Mouse (Mus musculus): Measurements from ENCODE around the gene Poc1b.
"Not testable (repeated sequence)": the region's sequence is repeated elsewhere in the genome, so short reads cannot be mapped to it uniquely, and the experiment has no call there.

Gene Poc1b

DNA sequence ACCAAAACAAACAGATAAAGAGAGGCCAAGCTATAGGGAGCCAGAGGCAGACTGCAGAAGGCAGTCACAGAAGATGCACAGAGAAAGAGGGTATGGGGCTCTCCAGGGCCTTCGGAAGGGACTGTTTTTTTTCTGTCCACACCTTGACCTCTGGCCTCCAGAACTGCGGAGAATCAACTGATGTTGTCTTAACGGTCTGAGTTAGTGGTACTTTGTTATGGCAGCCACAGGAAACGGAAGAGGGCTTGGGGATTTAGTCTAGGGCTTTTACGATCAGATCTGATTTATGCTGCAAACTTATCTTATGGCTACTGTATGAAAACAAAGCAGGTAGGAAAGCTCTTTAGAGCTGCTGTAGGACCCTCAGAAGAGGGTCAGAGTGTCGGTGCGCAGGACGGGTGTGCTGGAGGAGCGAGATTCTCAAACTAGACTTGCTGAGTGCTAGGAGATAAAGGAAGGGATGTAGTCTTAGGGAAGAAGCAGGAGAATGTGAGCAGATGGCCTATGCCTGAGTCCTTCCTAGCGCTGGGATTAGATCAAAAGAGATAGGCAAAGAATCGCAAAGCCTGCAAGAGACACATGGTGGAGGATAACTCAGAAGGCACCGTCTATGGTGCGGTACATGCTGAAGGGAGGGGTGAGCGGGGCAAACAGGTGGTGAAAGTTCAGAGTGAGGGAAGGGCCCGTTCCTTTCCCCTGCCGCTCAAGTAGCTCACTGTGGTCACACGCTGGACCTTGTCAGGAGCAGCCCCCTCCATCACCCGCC lies 8.8 kb downstream of the Poc1b start:
- no peak for DNase-seq

DNA sequence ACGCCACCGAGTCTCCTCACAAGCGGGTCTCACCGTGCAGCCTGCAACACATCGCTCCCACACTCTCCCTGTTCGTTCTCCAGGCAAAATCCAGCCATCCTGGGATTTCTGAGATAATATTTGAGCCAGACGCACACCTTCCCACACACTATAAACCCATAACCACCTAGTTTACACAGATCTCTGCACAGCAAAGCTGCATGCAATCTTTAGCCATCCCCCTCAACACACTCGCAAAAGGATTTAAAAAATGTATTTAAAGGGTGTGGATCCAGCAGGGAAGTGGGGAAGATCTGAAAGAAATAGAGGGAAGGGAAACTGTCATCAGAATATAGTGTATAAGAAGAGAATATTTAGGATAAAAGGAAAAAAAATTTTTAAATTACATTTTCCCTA lies 9.4 kb downstream of the Poc1b start:
- DNase-seq = no peak

DNA sequence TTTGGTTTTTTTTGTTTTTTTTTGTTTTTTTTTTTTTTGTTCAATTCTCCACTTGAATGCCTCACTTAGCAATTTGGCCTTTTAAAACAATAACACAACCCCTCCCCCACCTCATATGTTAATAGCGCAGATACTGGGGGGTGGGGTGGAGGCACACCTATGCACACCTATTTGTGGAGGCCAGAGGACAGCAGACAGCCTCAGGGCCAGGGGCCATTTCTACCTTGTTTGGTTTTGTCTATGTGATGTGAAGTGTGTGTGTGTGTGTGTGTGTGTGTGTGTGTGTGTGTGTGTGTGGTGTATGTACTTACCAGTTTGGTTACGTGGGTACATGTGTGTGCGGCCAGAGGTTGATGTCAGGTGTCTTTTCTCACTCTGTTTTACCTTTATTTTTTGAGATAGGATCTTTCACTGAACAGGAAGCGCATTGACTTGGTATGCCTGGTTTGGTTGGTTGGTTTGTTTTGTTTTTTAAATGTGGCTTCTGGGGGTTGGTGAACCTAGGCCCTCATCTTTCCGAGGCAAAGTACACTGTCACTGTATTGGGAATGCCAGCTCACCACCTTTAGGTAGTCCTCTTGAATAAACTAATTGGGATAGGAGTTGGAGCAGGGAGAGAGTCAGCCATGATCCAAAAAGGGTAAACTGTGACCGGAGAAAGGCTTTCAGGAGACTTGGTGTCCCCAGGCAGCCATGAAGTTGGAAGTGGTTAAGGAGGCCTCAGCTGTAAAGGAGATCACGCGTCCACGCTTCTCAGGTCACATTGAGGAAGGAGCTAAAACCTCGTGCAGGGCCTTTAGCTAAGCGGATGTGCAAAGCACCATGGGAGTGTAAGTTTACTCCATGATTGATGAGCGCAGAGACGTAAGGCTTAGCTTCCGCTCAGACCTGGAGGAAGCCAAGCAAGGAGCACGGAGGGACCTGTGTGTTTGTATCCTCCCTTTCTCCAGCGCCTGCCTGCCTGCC lies 10.1 kb downstream of the Poc1b start:
- DNase-seq = no peak

DNA sequence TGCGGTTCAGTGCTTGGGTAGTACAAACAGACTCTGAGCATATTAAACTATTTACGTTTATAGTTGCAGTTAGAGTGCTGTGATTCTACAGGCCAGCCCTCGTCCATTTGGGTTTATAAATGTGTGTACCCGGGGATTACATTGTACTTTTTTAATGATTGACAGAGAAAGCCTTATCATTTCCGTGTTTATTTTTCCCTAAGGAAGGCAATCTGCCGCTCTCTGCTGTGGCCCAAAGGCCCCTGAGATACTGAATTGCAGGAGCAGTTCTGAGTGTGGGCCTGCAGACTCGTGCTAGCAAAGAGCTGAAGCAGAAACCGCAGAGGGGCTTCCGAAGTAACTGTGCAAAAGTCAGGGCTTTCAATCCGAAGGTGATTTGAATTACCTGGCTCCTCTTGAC lies 11.0 kb downstream of the Poc1b start:
- no peak for DNase-seq

DNA sequence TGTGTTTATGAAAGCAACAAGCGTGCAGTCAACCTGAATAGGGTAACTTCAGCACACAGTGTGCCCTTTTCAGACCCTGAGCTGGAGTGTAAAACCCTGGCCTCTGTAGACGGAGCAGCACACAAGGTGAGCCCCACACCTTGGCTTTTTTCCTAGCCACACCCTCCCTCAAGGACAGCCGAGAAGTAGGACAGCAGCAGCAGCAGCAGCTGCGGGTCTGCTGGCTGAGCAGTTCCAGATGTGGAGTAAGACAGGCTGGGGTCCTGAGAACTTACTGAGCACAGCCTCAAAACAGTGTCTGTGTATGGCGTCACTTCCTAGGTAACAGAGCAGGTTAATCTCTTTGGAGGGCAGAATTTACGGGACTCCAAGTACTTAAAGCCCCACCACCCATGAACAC lies 11.9 kb downstream of the Poc1b start:
- no peak for DNase-seq

DNA sequence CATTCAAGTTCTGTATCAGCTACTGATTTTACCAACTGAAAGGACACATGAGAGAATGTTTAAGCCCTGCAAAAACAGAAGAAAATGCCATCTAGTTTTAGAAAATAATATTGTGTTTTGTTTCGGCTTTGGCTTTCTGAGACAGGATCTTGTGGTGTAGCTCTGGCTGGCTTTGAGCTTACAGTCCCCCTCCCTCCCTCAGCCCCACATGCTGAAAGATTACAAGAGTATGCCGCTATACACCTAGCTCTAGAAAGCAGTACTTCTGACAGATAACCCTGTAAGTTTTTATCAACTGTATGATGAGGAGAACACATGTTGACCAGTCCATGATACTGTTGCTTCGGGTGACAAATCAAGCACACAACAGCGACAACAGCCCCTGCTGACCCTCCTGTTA lies 12.6 kb downstream of the Poc1b start:
- DNase-seq = no peak

DNA sequence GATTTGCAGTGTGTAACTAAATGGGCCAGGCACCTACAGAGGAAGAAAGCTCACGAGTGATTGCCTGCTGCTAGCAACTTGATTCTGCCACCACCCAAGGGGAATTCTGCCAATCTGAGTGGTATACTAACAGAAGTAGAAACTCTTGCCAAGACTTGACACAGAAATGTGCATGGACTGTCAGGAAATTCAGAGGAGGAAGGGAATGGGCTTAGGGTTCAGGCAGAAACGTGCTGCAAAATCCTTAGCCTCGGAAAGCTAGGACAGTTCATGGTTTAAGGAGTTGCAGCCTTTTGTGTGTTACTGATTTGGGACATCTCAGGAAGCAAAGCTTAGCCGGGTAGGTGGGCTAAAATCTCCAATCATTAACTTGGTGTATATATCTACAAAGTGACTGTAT lies 19.4 kb downstream of the Poc1b start, which contains the start of gene Phxr2:
Phxr2 (minus strand) TSS at position 101 of the 400 bp plus-strand sequence.
- no peak for DNase-seq

DNA sequence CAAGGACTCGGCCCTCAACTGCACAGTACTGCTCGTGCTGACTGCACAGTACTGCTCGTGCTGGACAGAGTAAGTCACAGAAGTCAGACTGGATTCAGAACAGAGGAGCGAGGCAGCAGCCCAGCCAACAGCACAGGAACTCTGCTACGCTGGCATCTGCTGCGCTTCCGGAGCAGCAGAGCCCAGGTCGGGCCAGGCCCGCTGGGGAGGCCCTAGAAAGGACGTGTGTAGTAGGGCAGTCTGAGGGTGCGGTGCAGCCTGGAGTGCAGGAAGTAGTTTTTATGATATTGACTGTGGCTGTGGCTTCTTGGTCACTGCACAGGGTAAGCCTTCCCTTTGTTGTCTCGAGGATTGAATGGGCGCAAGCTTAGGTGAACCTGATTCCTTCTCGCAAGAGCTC lies 20.1 kb downstream of the Poc1b start:
- no peak for DNase-seq

DNA sequence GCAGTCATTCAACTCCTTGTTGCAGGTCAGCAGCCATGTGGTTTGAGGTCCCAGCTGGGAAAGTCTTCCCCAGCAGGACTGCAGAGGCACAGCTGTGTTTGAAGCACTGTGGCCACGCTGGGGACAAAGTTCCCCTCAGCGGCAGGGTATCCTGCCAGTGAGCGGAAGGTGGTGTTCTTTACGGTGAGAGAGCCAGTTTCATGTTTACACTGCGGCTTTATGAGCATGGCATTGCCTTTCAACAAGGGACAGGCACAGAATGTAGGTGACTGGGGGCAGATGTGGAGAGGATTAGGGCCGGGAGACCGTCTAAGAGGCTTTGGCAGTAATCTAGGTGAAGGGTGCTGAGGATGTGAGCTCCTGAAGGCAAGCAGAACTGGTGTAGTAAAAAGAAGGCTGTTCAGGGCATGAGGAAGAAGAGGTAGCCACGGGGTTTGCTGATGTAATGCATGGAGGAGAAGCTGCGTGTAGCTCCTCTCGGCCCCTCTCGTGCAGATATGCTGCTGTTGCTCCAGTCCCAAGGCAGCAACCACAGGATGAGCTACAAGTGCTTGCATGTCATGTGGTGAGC lies 20.9 kb downstream of the Poc1b start:
- no peak for DNase-seq

DNA sequence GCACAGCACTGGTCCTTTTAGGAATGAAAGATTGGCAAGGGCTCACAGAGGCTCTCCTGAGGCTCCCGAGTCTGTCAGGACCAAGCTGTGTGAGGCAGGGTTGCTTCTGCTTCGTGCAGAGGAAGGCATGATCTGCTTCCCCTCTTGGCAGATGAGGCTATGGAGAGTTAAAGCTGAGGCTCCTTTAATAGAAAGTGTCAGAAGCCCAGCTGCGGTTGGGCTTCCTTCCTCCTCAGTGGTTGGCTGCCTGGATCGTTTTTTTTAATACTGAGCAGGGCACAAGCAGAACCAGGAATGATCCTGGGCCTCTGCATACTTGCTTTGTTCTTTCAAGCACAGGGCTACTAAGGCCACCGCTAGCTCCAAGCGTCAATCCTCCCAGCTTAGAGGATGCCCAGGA lies 23.8 kb downstream of the Poc1b start:
- no peak for DNase-seq

DNA sequence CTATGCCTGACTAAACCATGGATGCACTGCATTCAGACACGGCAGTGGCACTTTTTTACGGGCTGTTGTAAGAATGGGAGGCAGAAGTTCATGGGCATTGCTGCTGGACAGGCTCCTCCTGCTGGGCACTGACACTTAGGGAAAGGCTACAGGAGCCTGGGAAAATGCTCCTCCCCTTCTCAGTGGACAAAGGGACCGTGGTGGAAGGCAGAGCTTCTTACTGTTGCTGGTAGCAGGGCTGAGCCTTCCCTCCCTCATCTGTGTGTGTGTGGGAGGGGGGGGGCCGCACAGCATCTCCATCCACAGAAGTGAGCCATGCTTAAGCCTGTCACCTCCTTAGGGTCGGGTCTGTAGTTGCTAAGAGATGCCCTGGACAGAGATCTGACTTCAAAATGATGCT lies 24.5 kb downstream of the Poc1b start:
- DNase-seq = no peak

DNA sequence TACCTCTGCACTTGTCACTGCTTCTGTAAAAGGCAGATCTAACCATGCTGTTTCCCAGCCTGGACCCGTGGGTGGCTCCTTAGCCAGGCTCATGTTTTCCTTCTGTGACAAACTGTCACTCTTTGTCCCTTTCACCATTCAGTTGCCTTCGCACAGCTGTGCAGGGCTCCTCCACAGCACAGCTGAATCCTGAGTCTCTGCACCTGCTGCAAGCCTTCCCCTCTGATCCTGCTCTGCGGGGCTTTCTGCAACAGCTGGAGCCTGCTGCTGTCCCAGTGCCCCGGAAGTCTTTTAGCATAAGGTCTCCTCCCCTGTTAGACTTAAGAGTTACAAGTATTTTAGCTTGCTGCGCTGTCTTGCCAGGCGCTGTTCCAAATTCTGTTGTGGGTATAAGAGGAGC lies 25.4 kb downstream of the Poc1b start:
- no peak for DNase-seq

DNA sequence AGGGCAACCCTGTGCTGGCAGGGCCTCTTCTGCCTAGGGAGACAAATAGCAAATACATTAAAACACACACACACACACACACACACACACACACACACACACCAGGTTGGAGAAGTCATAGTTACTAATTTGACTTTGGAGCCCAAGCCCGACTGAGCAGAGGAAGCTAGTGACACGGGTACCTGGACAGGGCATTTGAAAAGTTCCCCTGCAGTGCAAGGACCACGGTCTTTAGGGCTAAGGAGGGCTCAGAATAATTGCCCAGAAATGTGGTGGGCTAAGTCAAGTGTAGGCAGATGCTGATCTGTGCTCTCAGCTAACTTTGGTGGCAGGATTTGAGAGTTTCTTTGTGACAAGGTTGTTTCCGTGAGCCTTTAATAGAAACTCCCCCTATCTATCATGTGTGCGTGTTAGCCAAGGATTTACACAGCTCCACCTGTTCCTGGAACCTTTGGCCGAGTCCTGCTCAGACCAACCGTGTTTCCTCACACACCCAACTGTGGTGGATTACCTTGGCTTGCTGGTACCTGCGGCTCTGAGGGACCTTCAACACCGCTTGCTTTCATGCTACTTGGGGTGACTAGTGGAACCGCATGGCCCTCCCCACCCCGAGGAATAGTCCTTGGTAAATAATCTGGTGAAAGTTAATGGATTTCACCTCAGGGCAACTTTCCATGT lies 25.9 kb downstream of the Poc1b start:
- no peak for DNase-seq

DNA sequence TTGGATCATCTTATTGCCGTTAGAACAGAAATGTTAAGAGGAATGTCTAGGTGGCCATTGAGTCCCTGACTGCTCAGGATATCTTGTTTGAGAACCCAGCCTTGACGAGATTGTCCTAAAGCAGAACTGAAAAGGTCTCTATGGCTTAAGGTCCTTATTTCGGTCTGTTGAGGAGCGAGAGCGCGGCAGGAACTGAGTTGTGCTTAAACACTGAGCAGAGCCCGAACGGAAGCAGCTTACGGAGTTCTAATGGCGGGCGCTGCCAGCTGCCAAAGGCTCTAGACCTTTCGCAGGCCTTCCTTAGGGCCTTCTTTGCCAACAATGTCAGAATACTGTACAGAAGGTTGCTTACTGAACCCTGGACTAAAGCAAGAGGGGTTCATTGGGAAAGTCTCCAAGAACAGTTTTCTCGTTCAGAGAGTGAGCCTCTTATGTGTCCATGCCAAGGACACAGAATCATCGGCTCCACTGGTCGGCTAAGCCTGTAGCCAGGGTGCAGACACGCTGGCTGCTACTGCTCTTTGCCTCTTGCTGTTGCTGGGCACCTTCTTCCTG lies 26.6 kb downstream of the Poc1b start:
- DNase-seq = no peak

DNA sequence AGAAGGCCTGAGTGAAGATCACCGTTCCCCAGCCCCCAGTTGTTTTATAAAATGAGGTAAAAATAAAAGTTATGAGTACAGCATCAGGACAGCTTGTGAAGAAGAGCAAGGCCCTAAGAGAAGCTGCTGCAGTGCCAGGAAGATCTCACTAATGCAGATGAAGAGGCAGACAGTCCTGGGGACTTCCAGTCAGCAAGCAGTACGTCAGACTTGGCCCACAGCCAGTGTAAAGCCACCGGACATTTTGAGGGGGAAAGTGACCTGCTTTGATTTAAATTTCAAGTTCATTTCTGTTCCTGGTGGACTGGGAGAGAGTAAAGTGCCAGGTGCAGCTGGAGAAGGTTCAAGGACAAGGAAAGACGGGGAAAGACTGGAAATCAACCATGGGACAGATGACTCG lies 29.5 kb downstream of the Poc1b start:
- no peak for DNase-seq

DNA sequence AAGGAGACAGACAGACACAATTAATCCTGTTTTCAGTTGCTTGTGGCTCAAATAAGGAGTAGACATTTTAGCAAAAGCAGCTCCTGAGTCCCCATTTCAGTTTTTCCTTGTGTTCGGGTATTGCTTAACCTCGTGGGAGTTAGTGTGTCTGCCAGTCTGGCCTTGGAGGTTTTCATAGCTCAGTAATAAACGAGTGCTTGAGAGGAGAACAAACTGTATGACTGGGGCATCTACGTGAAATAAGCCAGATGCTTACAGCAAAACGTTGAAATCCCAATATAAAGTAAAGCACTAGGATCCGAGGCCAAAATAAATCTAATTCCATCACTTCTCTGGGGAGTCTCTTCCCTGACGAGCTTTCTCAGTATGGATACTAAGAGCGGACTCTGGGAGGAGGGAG lies 38.8 kb downstream of the Poc1b start:
- DNase-seq = no peak

DNA sequence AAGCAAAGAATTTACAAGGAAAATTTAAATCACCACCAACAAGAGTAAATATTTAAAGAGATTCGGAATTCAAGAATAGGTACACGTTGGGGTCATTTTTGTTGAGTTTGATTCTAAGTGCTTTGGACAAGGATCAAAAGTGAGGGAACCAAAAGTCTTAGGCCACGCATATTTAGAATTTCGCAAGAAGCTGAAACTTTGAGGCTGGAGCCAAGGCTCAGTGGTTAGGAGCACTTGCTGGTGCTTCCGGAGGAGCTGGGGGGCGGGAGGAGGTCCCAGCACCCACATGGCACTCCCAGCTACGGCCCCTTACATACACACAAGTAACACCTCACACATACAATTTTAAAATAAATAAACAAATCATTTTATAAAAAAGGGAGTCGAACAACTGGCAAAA lies 39.8 kb downstream of the Poc1b start:
- DNase-seq = no peak

DNA sequence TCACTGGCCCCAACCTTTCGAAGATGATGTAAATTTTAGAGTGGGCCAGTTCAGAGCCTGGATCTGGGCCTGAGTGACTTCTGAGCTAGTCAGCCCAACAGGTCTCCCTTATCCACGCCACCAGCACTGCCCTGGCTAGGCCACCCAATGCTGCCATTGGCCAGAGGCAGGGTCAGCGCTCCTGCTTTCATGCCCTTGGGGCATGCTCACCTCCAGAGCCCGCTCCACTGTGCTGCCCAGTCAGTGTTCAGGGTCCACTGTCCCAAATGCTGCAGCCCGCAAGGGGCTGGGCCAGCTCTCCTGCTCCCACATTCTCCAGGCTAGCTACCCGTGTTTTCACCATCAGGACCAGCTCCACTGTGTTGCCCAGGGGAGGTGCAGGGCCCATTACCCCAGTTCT lies 43.2 kb downstream of the Poc1b start:
- DNase-seq = no peak

DNA sequence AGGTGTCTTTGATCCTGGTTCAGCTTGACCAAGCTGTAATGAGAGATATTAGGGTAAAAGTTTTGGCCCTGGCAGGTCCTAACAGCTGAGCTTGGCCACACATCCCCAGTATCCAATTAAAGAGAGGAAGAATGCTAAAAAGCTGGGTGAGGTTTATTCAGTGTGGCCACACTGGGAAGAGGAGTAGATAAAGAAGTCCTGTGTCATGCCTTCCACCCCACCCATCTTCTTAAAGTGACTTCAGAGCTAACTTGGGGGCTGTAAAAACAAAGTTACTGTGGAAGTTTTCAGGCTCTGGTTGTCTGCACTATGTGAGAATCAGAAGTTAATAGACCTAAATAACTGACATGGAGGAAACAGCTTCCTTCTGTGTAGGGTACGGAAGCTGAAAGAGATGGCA lies 44.7 kb downstream of the Poc1b start:
- DNase-seq = no peak

DNA sequence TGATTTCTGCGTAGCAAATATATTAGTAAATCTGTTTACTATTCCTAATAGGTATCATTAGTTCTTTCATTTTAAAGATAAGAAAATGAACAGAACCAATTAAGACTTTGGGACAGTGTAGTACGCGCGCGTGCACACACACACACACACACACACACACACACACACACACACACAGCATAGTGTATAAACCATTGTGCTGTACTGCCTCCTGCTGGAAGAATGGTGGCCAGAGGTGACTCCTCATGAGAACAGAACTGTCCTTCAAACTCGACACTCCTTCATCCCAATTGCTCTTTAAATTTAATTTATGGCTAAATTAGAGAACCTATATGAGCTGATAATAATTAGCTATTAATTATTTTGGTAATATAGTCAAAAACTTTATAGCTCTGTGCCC lies 45.2 kb downstream of the Poc1b start:
- DNase-seq = no peak

DNA sequence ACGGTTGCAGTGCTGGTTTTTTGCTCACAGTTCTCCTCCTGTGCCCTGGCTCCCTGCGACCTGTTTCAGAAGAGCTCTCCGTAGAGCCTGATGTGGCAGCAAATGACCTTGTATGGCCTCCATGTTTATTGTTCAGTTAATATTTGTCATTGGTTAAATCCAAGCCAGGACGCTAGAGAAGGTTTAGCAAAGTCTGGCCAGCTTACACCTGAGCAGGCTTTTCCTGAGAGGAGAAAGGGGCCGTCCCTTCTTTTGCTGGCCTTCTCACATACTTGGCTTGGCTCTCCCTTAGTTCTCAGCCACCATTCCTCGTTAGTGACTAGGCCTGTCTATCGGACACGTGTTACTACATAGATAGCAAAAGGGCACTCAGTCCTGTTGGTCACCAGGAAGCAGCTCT lies 47.8 kb downstream of the Poc1b start:
- DNase-seq = no peak

DNA sequence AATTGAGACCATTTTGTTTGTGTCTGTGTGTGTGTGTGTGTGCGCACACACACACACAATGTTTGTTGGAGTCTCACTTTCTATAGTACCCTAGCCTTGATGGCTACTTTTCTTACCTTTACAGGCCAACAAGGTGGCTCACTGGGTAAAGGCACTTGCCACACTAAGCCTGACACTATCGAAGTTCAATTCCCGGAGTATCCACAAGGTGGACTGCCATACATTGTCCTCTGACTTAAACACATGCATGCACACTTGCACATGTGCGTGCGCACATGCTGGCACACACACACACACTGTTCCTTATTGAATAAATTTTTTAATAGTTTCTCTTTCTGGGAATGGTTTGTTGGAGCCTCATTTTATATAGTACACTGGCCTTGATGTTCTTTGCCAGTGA lies 50.0 kb downstream of the Poc1b start:
- no peak for DNase-seq

DNA sequence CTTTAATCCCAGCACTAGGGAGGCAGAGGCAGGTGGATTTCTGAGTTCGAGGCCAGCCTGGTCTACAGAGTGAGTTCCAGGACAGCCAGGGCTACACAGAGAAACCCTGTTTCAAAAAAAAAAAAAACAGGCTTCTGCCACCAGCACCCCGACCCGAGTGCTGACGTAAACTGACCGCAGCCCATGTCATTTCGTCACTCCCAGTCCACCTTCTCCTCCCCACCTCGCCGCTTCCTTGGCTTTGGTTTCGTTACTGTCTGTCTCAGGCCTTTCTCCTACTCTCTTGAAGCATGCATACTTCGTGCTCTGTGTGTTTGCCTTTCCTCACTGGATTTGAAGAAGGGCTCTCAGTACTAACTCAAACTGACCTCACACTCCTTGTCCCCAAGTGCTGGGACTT lies 50.9 kb downstream of the Poc1b start:
- not testable (repeated sequence) for DNase-seq

Measured in cerebellum, postnatal 36 days (tissue).